Mouse (Mus musculus): ENCODE measurements around the gene Csnk2a1.

GRCm38 (mm10) chr2:152326654-152327053, 100.0 kb downstream of the Csnk2a1 start:
- TF ChIP-seq CTCF (IDR thresholded peaks at IDR 0.05; ENCODE audit: borderline replicate concordance, extremely low read depth, insufficient read depth, insufficient read length) (no peak), POLR2A (IDR thresholded peaks at IDR 0.05; ENCODE audit: borderline replicate concordance, extremely low read depth, insufficient read depth, insufficient read length, poor library complexity, severe bottlenecking) (no peak)
